Mouse (Mus musculus): ENCODE measurements around the gene Fbxo28.
A peak's percentile ranks its signal among the peaks of the same experiment; 100 is the strongest.

Fbxo28 gene

GRCm38 (mm10) chr1:182284795-182285194 lies 56.6 kb downstream of the Fbxo28 start:
- no peak for DNase-seq (ENCODE audit: low read depth)

GRCm38 (mm10) chr1:182283231-182283630 lies 58.2 kb downstream of the Fbxo28 start:
- DNase-seq (ENCODE audit: low read depth): no peak

- DNase-seq (ENCODE audit: low read depth): peak; percentile 76
These were observed 59.0 kb downstream of the Fbxo28 start, which contains the start of gene Degs1 for GRCm38 (mm10) chr1:182282091-182283075. Degs1 (minus strand) TSS chr1:182282804.

GRCm38 (mm10) chr1:182281251-182281711 lies 60.1 kb downstream of the Fbxo28 start:
- no peak for DNase-seq (ENCODE audit: low read depth)

GRCm38 (mm10) chr1:182280577-182280976 lies 60.9 kb downstream of the Fbxo28 start:
- no peak for DNase-seq (ENCODE audit: low read depth)

- no peak for DNase-seq (ENCODE audit: low read depth)
These were observed 61.4 kb downstream of the Fbxo28 start for GRCm38 (mm10) chr1:182280046-182280445.

- no peak for DNase-seq (ENCODE audit: low read depth)
These were observed 62.0 kb downstream of the Fbxo28 start for GRCm38 (mm10) chr1:182279436-182279835.

- no peak for DNase-seq (ENCODE audit: low read depth)
These were observed 66.3 kb downstream of the Fbxo28 start for GRCm38 (mm10) chr1:182275109-182275508.

- no peak for DNase-seq (ENCODE audit: low read depth)
These were observed 69.8 kb downstream of the Fbxo28 start for GRCm38 (mm10) chr1:182271632-182272031.

- no peak for DNase-seq (ENCODE audit: low read depth)
These were observed 70.3 kb downstream of the Fbxo28 start for GRCm38 (mm10) chr1:182271130-182271529.

- no peak for DNase-seq (ENCODE audit: low read depth)
These were observed 73.1 kb downstream of the Fbxo28 start for GRCm38 (mm10) chr1:182268317-182268716.

- DNase-seq (ENCODE audit: low read depth): no peak
These were observed 75.4 kb downstream of the Fbxo28 start for GRCm38 (mm10) chr1:182266028-182266525.

All from c-Kit-positive CD71-negative TER-119-negative erythroid progenitor cells, embryonic 14.5 days (primary cell).